Mouse (Mus musculus) T-helper 17 cell (primary cell): ENCODE results near the gene Erp29.

Experiments used
- in situ Hi-C, 2 experiments: fragments of 300-600 bp; cut with MboI, MseI; formaldehyde crosslinking; loops; 1 replicate in 1 of 2; 2 replicates in 1 of 2; pipeline ENCODE4 v1.15.1; 2025; ENCODE audit warnings: high pct_unique_total_duplicates in 2 of 2

Gene Erp29

GRCm38 (mm10) chr5:121450476-121450875 is 1.8 kb downstream of the Erp29 start:
- in situ Hi-C loops = no loop called here

- in situ Hi-C loops = loop anchor here in 1 of 2 experiments (25.0 kb wide), 1 partner anchor 1037 kb away; no protein-coding TSS in a partner anchor
Observed at GRCm38 (mm10) chr5:121449976-121450375, 2.3 kb downstream of the Erp29 start.

- in situ Hi-C loops = loop anchor here in 1 of 2 experiments (25.0 kb wide), 1 partner anchor 1039 kb away; no protein-coding TSS in a partner anchor
Observed at GRCm38 (mm10) chr5:121448450-121448849, 3.9 kb downstream of the Erp29 start.

- in situ Hi-C loops = loop anchor here (5.0 to 25.0 kb wide), 2 partner anchors 32 to 1042 kb away; no protein-coding TSS in a partner anchor
Observed at GRCm38 (mm10) chr5:121444870-121445269, 7.4 kb downstream of the Erp29 start.

- in situ Hi-C loops = loop anchor here (5.0 to 25.0 kb wide), 2 partner anchors 34 to 1044 kb away; no protein-coding TSS in a partner anchor
Observed at GRCm38 (mm10) chr5:121443548-121443947, 8.8 kb downstream of the Erp29 start.

GRCm38 (mm10) chr5:121438756-121439155 is 13.6 kb downstream of the Erp29 start:
- in situ Hi-C loops = loop anchor here in 1 of 2 experiments (25.0 kb wide), 1 partner anchor 1049 kb away; no protein-coding TSS in a partner anchor

GRCm38 (mm10) chr5:121438131-121438530 is 14.2 kb downstream of the Erp29 start:
- in situ Hi-C loops = loop anchor here in 1 of 2 experiments (25.0 kb wide), 1 partner anchor 1049 kb away; no protein-coding TSS in a partner anchor

- in situ Hi-C loops = loop anchor here in 1 of 2 experiments (10.0 to 25.0 kb wide), 2 partner anchors 936 to 1058 kb away; no protein-coding TSS in a partner anchor
Observed at GRCm38 (mm10) chr5:121428954-121429353, 23.4 kb downstream of the Erp29 start.

- in situ Hi-C loops = loop anchor here in 1 of 2 experiments (10.0 to 25.0 kb wide), 2 partner anchors 942 to 1014 kb away; no protein-coding TSS in a partner anchor
Observed at GRCm38 (mm10) chr5:121423297-121423696, 29.0 kb downstream of the Erp29 start.

- in situ Hi-C loops = loop anchor here in 1 of 2 experiments (10.0 to 25.0 kb wide), 2 partner anchors 942 to 1015 kb away; no protein-coding TSS in a partner anchor
Observed at GRCm38 (mm10) chr5:121422787-121423186, 29.5 kb downstream of the Erp29 start.

GRCm38 (mm10) chr5:121420721-121421120 is 31.6 kb downstream of the Erp29 start:
- in situ Hi-C loops = loop anchor here in 1 of 2 experiments (10.0 to 25.0 kb wide), 2 partner anchors 944 to 1017 kb away; no protein-coding TSS in a partner anchor

GRCm38 (mm10) chr5:121410975-121411374 is 41.3 kb downstream of the Erp29 start:
- in situ Hi-C loops = loop anchor here in 1 of 2 experiments (25.0 kb wide), 1 partner anchor 1026 kb away; no protein-coding TSS in a partner anchor

GRCm38 (mm10) chr5:121407856-121408255 is 44.5 kb downstream of the Erp29 start:
- in situ Hi-C loops = loop anchor here in 1 of 2 experiments (25.0 kb wide), 1 partner anchor 1029 kb away; no protein-coding TSS in a partner anchor

GRCm38 (mm10) chr5:121400849-121401248 is 51.5 kb downstream of the Erp29 start:
- in situ Hi-C loops = loop anchor here in 1 of 2 experiments (5.0 to 25.0 kb wide), 2 partner anchors 741 to 1036 kb away; partner anchors contain the start of gene Ccdc63

- in situ Hi-C loops = loop anchor here in 1 of 2 experiments (5.0 to 25.0 kb wide), 2 partner anchors 742 to 1037 kb away; partner anchors contain the start of gene Ccdc63
Observed at GRCm38 (mm10) chr5:121400064-121400463, 52.2 kb downstream of the Erp29 start.

- in situ Hi-C loops = no loop called here
Observed at GRCm38 (mm10) chr5:121399540-121399939, 52.8 kb downstream of the Erp29 start.

- in situ Hi-C loops = no loop called here
Observed at GRCm38 (mm10) chr5:121398965-121399462, 53.3 kb downstream of the Erp29 start.

- in situ Hi-C loops = no loop called here
Observed at GRCm38 (mm10) chr5:121398146-121398964, 54.0 kb downstream of the Erp29 start.

GRCm38 (mm10) chr5:121397187-121398145 is 54.8 kb downstream of the Erp29 start, which contains the start of gene Naa25:
Gene Naa25 (plus strand): TSS chr5:121397936.
- in situ Hi-C loops = no loop called here

- in situ Hi-C loops = no loop called here
Observed at GRCm38 (mm10) chr5:121395621-121396020, 56.7 kb downstream of the Erp29 start.
